Mouse (Mus musculus): ENCODE measurements around the gene Cubn. TPM values are rescaled to one million over a fixed set of nuclear protein-coding genes. Genes with fewer than 3 reads are reported as not detected.

Cubn gene
- 0.26 and 0.47 TPM in 2 replicates for polyA plus RNA-seq (2015; fragmentation: Nextera tagmentation; extraction: Ambion mirVana)

DNA sequence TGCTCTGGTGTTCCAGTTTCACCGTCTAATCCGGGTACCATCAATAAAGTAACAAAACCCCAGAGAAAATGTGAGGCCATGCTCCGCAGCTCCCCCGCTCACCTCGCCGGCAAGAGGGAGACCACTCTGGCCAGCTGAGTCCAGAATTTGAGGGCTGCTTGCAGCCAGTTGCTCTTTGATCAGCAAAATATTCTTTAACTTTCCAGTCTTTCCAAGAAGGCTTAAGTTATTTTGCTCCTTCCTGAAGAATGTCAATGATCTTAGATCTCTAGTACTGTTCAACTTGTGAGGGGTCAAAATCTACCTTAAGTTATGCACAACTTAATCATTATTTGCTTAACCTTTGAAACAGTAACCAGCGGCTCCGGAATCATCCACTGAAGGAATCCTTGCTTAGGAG lies at the start of gene Cubn:
Cubn (minus strand) TSS at position 80 of the 400 bp plus-strand sequence.
- H3K4me1 ChIP-seq, result no peaks in the 10 kb centered on the region
- no peaks in the 10 kb centered on the region for H3K27me3 ChIP-seq
- no peak within 1 kb of the TSS for H3K27ac ChIP-seq (replicated peaks)
- no peaks in the 10 kb centered on the region for H3K36me3 ChIP-seq
- H3K4me3 ChIP-seq (replicated peaks), result no peak within 1 kb of the TSS
- ATAC-seq (ENCODE audit: insufficient number of reproducible peaks, low FRiP score, low TSS enrichment, low read depth), result no peak
- 42% methylated on average over 8 of the region's 8 CpGs for WGBS
- H3K4me2 ChIP-seq (replicated peaks), result no peak within 1 kb of the TSS
- H3K9ac ChIP-seq, result no peak within 1 kb of the TSS
- no peaks in the 10 kb centered on the region for H3K9me3 ChIP-seq (replicated peaks)

GRCm38 (mm10) chr2:13539860-13540259 lies 48.2 kb upstream of the Cubn start:
- Histone ChIP-seq H3K27ac (replicated peaks) (no peak overlapping the region), H3K36me3 (no peaks in the 10 kb centered on the region), H3K9ac (no peak overlapping the region), H3K27me3 (no peaks in the 10 kb centered on the region), H3K9me3 (replicated peaks) (no peaks in the 10 kb centered on the region), H3K4me3 (replicated peaks) (no peak overlapping the region), H3K4me2 (replicated peaks) (no peak overlapping the region), H3K4me1 (peaks cover 3% of the 10 kb centered on the region)
- WGBS, result 64% methylated on average over 1 of the region's 1 CpGs
- no peak for ATAC-seq (ENCODE audit: insufficient number of reproducible peaks, low FRiP score, low TSS enrichment, low read depth)

DNA sequence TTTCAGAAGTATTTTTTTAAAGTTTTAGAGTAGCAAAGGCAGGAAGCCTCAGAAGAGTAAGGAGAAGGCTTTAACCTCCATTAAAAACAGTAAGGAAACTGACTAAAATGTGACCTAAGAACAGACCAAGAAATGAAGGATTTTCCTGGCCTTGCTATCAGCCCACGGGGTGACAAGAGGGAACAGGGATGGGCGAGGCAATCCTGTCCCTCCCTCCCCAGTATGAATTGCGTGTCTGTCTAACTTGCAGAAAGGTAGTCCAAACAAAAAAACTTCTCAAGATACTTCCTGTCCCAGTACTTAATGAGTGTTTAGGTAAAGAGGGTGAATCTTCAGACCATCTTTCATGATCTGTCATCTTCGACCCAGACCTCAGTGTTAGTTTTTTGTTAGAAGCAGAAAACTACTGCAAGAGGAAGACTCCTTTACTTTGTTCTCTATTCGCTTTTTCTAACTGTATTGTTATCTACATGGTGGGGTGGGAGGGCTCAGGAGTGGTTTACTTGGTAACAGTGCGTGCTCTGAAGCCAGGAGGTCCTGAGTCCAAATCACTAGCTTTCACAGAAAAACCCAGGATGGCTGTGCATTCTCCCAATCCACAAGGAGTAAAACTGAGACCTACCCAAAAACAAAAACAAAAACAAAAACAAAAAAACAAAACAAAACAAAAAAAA lies 47.2 kb upstream of the Cubn start:
- 71% methylated on average over 6 of the region's 6 CpGs for WGBS
- H3K27ac ChIP-seq (replicated peaks), result no peak overlapping the region
- no peaks in the 10 kb centered on the region; the same call in 1 of the 2 replicates for H3K4me1 ChIP-seq
- H3K4me3 ChIP-seq (replicated peaks), result no peak overlapping the region
- ATAC-seq (ENCODE audit: insufficient number of reproducible peaks, low FRiP score, low TSS enrichment, low read depth), result no peak
- no peaks in the 10 kb centered on the region for H3K9me3 ChIP-seq (replicated peaks)
- H3K4me2 ChIP-seq (replicated peaks), result no peak overlapping the region
- no peaks in the 10 kb centered on the region for H3K27me3 ChIP-seq
- no peak overlapping the region for H3K9ac ChIP-seq
- H3K36me3 ChIP-seq, result no peaks in the 10 kb centered on the region

DNA sequence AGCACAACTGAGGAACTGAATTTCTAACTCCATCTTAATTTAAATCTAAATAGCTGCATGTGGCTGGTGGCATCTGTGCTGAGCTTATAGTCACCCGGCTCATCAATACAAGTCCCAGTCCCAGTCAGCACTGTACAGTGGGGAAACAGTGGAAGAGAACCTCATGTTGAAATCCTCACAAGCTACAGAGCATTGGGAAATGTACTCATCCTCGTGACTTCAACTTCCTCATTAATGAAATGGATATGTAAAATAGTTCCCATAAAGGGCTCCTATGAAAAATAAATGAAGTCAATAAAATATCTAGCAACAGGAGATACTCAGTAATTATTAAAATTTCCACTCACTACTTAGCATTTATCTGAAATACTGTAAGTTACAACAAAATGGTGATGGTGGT lies 46.6 kb upstream of the Cubn start:
- Histone ChIP-seq H3K9ac (no peak overlapping the region), H3K4me3 (replicated peaks) (no peak overlapping the region), H3K4me1 (no peaks in the 10 kb centered on the region), H3K27me3 (no peaks in the 10 kb centered on the region), H3K9me3 (replicated peaks) (no peaks in the 10 kb centered on the region), H3K27ac (replicated peaks) (no peak overlapping the region), H3K36me3 (no peaks in the 10 kb centered on the region), H3K4me2 (replicated peaks) (no peak overlapping the region)
- 77% methylated on average over 2 of the region's 2 CpGs for WGBS
- no peak for ATAC-seq (ENCODE audit: insufficient number of reproducible peaks, low FRiP score, low TSS enrichment, low read depth)

DNA sequence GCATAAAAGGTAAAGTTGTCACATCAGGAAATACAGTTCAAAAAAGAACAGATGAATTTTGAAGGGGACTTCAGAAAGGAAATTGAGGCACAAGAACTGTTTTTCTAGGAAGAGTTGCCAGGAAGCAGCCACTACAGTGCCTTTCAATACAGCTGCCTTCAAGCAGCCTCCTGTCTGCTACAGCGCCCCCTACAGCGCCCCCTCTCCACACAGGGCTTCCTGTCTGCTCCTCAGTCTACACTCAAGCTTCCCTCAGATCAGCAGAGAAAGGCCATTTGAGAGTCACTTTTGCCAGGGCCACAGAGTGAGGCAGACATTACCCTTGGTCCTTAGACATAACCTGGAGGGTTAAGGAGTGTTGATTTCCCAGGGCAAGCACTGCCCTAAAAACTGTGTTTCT lies 46.1 kb upstream of the Cubn start:
- no peak for ATAC-seq (ENCODE audit: insufficient number of reproducible peaks, low FRiP score, low TSS enrichment, low read depth)
- H3K27ac ChIP-seq (replicated peaks), result no peak overlapping the region
- H3K4me2 ChIP-seq (replicated peaks), result no peak overlapping the region
- H3K4me3 ChIP-seq (replicated peaks), result no peak overlapping the region
- WGBS, result 17% methylated on average over 2 of the region's 2 CpGs
- no peaks in the 10 kb centered on the region for H3K9me3 ChIP-seq (replicated peaks)
- H3K36me3 ChIP-seq, result no peaks in the 10 kb centered on the region
- no peak overlapping the region for H3K9ac ChIP-seq
- H3K4me1 ChIP-seq, result no peaks in the 10 kb centered on the region
- no peaks in the 10 kb centered on the region for H3K27me3 ChIP-seq

DNA sequence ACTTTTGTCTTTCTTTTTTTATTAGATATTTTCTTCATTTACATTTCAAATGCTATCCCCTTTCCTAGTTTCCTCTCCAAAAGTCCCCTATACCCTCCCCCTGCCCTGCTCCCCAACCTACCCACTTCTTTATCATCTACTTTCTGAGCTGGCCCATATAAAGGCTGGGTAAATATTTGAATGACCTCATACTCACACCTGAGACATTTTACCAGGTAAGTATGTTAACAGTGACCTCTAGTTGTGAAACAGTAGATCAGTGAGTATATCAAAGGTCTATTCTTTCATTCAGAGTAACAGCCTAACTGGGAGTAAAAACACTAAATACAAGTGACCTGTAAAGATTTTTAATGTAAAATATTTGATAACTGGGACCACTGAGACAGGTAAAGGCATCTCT lies 45.1 kb upstream of the Cubn start:
- Histone ChIP-seq H3K27ac (replicated peaks) (no peak overlapping the region), H3K4me1 (no peaks in the 10 kb centered on the region), H3K4me3 (replicated peaks) (no peak overlapping the region), H3K9ac (no peak overlapping the region), H3K9me3 (replicated peaks) (no peaks in the 10 kb centered on the region), H3K27me3 (no peaks in the 10 kb centered on the region), H3K4me2 (replicated peaks) (no peak overlapping the region), H3K36me3 (no peaks in the 10 kb centered on the region)
- ATAC-seq (ENCODE audit: insufficient number of reproducible peaks, low FRiP score, low TSS enrichment, low read depth), result no peak

- Histone ChIP-seq H3K9ac (no peak overlapping the region), H3K9me3 (replicated peaks) (no peaks in the 10 kb centered on the region), H3K27ac (replicated peaks) (no peak overlapping the region), H3K36me3 (no peaks in the 10 kb centered on the region), H3K4me1 (no peaks in the 10 kb centered on the region), H3K4me3 (replicated peaks) (no peak overlapping the region), H3K27me3 (no peaks in the 10 kb centered on the region), H3K4me2 (replicated peaks) (no peak overlapping the region)
- ATAC-seq (ENCODE audit: insufficient number of reproducible peaks, low FRiP score, low TSS enrichment, low read depth), result no peak
- 85% methylated on average over 6 of the region's 6 CpGs for WGBS
These were observed 39.0 kb upstream of the Cubn start for GRCm38 (mm10) chr2:13530639-13531038.

- no peaks in the 10 kb centered on the region for H3K4me1 ChIP-seq
- no peaks in the 10 kb centered on the region for H3K36me3 ChIP-seq
- ATAC-seq (ENCODE audit: insufficient number of reproducible peaks, low FRiP score, low TSS enrichment, low read depth), result no peak
- no peak overlapping the region for H3K27ac ChIP-seq (replicated peaks)
- no peak overlapping the region for H3K4me3 ChIP-seq (replicated peaks)
- 92% methylated on average over 3 of the region's 3 CpGs for WGBS
- H3K4me2 ChIP-seq (replicated peaks), result no peak overlapping the region
- no peaks in the 10 kb centered on the region for H3K9me3 ChIP-seq (replicated peaks)
- H3K9ac ChIP-seq, result no peak overlapping the region
- no peaks in the 10 kb centered on the region for H3K27me3 ChIP-seq
These were observed 37.8 kb upstream of the Cubn start for GRCm38 (mm10) chr2:13529253-13529933.

- peaks cover 4% of the 10 kb centered on the region; the same call in 1 of the 2 replicates for H3K4me1 ChIP-seq
- no peak for ATAC-seq (ENCODE audit: insufficient number of reproducible peaks, low FRiP score, low TSS enrichment, low read depth)
- no peak overlapping the region for H3K4me3 ChIP-seq (replicated peaks)
- no peaks in the 10 kb centered on the region for H3K27me3 ChIP-seq
- 74% methylated on average over 4 of the region's 4 CpGs for WGBS
- H3K4me2 ChIP-seq (replicated peaks), result no peak overlapping the region
- no peak overlapping the region for H3K9ac ChIP-seq
- no peaks in the 10 kb centered on the region for H3K9me3 ChIP-seq (replicated peaks)
- H3K27ac ChIP-seq (replicated peaks), result no peak overlapping the region
- H3K36me3 ChIP-seq, result no peaks in the 10 kb centered on the region
These were observed 35.9 kb upstream of the Cubn start for GRCm38 (mm10) chr2:13527531-13527930.

DNA sequence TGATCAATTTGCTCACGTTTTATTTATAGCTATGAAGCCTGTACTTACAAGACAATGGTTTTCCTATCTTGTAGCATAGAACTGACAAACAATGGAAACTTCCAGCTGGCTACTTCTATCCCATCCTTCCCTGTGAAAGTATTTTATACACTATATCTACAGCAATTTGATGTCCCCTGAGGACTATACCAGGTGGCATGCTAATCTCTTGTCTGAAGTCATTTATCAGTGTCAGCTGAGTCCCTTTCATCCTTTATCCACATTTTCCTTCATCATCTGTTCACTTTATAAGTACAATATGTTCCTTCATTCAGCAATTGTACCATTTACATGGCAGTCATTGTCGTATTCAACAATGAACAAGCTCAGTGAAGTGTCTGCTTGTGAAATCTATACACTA lies 35.5 kb upstream of the Cubn start:
- Histone ChIP-seq H3K27ac (replicated peaks) (no peak overlapping the region), H3K27me3 (no peaks in the 10 kb centered on the region), H3K9ac (no peak overlapping the region), H3K9me3 (replicated peaks) (no peaks in the 10 kb centered on the region), H3K4me1 (peaks cover 4% of the 10 kb centered on the region; the same call in 1 of the 2 replicates), H3K4me2 (replicated peaks) (no peak overlapping the region), H3K36me3 (no peaks in the 10 kb centered on the region), H3K4me3 (replicated peaks) (no peak overlapping the region)
- ATAC-seq (ENCODE audit: insufficient number of reproducible peaks, low FRiP score, low TSS enrichment, low read depth), result no peak
- 45% methylated on average over 2 of the region's 2 CpGs for WGBS

DNA sequence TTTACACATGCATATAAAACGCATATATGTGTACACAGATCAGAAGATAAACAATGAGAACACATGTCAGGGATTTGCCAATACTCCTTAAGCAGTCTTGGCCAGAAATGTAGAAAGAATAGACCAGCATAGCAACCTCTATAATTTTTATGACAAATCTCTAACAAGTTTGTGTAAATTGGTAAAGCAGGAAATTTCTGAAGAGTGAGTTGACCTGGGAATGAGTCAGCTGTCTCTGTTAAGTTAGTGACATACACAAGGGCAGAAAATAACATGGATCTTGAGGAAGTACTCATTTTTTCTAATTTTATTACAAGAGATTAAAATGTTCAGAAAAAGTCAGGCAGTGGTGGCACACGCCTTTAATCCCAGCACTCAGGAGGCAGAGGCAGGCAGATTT lies 34.6 kb upstream of the Cubn start:
- Histone ChIP-seq H3K9ac (no peak overlapping the region), H3K36me3 (no peaks in the 10 kb centered on the region), H3K4me3 (replicated peaks) (no peak overlapping the region), H3K27ac (replicated peaks) (no peak overlapping the region), H3K4me1 (peaks cover 4% of the 10 kb centered on the region; the same call in 1 of the 2 replicates), H3K4me2 (replicated peaks) (no peak overlapping the region), H3K9me3 (replicated peaks) (no peaks in the 10 kb centered on the region), H3K27me3 (no peaks in the 10 kb centered on the region)
- no peak for ATAC-seq (ENCODE audit: insufficient number of reproducible peaks, low FRiP score, low TSS enrichment, low read depth)
- 86% methylated on average over 2 of the region's 2 CpGs for WGBS

Measured in embryonic facial prominence, embryonic 15.5 days (tissue).